Mouse (Mus musculus): Measurements from ENCODE around the gene Rprd1b. TPM values are rescaled to one million over a fixed set of nuclear protein-coding genes. Genes with fewer than 3 reads are reported as not detected.
A peak's percentile ranks its signal among the peaks of the same experiment; 100 is the strongest.

Gene Rprd1b
- polyA plus RNA-seq, 1 experiment from 2014 or later, result 64.4 TPM

DNA sequence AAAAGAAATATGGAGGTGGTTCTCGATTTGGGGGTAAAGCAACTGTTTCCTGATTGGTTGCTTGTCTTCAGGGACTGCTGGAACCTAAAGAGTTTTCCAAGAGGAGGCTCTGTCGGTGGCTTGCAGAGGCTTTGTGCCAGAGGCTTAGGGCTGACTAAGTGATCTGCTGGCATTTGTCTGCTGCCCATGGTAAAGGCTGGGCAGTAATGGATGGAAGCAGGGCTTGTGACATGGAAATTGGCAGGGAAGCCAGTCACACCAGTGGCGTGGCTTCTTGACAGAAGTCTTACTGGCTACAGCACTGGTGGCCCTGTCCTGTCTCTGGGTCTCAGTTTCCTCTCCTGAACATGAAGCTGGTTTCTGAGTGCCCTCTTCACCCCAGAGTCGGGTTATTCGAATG is 68.8 kb downstream of the Rprd1b start:
- no peak for DNase-seq (ENCODE audit: low spot score)
- no peaks in the 10 kb centered on the region for H3K27me3 ChIP-seq (ENCODE audit: low read depth, poor library complexity, severe bottlenecking)
- no peak overlapping the region for H3K4me3 ChIP-seq
- H3K4me1 ChIP-seq, result peaks cover 11% of the 10 kb centered on the region
- WGBS, result 84% methylated on average over 5 of the region's 5 CpGs
- no peak overlapping the region for H3K27ac ChIP-seq
- no peaks in the 10 kb centered on the region for H3K36me3 ChIP-seq
- H3K9me3 ChIP-seq (replicated peaks), result no peaks in the 10 kb centered on the region

GRCm38 (mm10) chr2:158098730-158099129 is 70.4 kb downstream of the Rprd1b start:
- 87% methylated on average over 5 of the region's 5 CpGs for WGBS
- H3K36me3 ChIP-seq, result no peaks in the 10 kb centered on the region

DNA sequence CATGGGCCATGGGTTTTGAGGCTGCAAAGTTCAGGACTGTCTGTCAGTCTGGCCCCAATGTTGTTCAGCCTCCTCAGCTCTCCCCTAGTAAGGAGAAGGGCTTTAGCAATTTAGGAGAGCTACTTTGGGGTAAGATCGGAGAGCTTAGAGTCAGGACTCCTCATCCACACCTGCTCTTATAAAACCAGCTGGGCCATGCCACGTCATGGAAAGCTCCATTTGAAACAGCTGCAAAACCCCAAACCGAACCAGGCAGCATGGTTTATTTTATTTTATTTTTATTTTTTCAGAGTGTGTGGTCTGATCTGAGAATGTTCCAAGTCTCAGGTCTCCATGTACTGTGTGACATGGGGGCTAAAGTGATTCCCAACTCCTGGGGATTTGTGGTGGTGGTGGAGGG is 71.2 kb downstream of the Rprd1b start:
- 90% methylated on average over 3 of the region's 3 CpGs for WGBS
- Histone ChIP-seq H3K27ac (no peak overlapping the region), H3K4me3 (no peak overlapping the region), H3K27me3 (ENCODE audit: low read depth, poor library complexity, severe bottlenecking) (no peaks in the 10 kb centered on the region), H3K9me3 (replicated peaks) (no peaks in the 10 kb centered on the region), H3K4me1 (no peaks in the 10 kb centered on the region; the same call in 1 of the 2 replicates), H3K36me3 (no peaks in the 10 kb centered on the region)
- no peak for DNase-seq (ENCODE audit: low spot score)

More at GRCm38 (mm10) chr2:158098730-158099129, 70.4 kb downstream of the Rprd1b start:
- no peak overlapping the region for H3K4me3 ChIP-seq
- no peaks in the 10 kb centered on the region for H3K27me3 ChIP-seq (ENCODE audit: low read depth, poor library complexity, severe bottlenecking)
- no peak overlapping the region for H3K27ac ChIP-seq
- no peaks in the 10 kb centered on the region for H3K9me3 ChIP-seq (replicated peaks)
- DNase-seq (ENCODE audit: low spot score), result no peak
- peaks cover 8% of the 10 kb centered on the region for H3K4me1 ChIP-seq

DNA sequence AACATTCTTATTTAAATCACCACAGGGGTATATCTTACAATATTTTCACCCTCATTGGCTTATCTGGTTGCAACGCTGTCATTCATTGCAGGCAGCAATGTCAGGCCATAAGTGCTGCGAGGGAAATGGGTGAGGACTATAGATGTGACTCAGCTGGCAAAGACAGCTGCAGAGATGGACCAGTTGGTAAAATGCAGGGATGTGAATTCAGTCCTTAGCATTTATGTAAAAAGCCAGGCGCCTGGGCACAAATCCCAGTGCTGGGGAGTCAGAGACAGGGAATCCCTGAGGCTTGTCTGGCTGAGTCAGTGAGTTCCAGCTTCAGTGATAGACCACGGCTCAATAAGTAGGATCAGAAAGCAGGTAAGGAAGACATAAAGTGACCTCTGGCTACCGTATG is 73.5 kb downstream of the Rprd1b start:
- WGBS, result 87% methylated on average over 5 of the region's 5 CpGs
- Histone ChIP-seq H3K4me3 (no peak overlapping the region), H3K27ac (no peak overlapping the region), H3K36me3 (no peaks in the 10 kb centered on the region), H3K4me1 (no peaks in the 10 kb centered on the region), H3K27me3 (ENCODE audit: low read depth, poor library complexity, severe bottlenecking) (no peaks in the 10 kb centered on the region), H3K9me3 (replicated peaks) (no peaks in the 10 kb centered on the region)
- DNase-seq (ENCODE audit: low spot score), result no peak

GRCm38 (mm10) chr2:158104966-158105365 is 76.7 kb downstream of the Rprd1b start:
- H3K27me3 ChIP-seq (ENCODE audit: low read depth, poor library complexity, severe bottlenecking), result no peaks in the 10 kb centered on the region
- H3K9me3 ChIP-seq (replicated peaks), result no peaks in the 10 kb centered on the region
- no peak overlapping the region for H3K4me3 ChIP-seq
- WGBS, result 49% methylated on average over 6 of the region's 6 CpGs
- H3K27ac ChIP-seq, result no peak overlapping the region
- no peak for DNase-seq (ENCODE audit: low spot score)
- peaks cover 8% of the 10 kb centered on the region for H3K4me1 ChIP-seq
- no peaks in the 10 kb centered on the region for H3K36me3 ChIP-seq

- Histone ChIP-seq H3K4me1 (peaks cover 8% of the 10 kb centered on the region), H3K9me3 (replicated peaks) (no peaks in the 10 kb centered on the region), H3K36me3 (no peaks in the 10 kb centered on the region), H3K27ac (no peak overlapping the region), H3K27me3 (ENCODE audit: low read depth, poor library complexity, severe bottlenecking) (no peaks in the 10 kb centered on the region), H3K4me3 (no peak overlapping the region)
- WGBS, result 86% methylated on average over 6 of the region's 6 CpGs
- no peak for DNase-seq (ENCODE audit: low spot score)
Observed at GRCm38 (mm10) chr2:158105605-158106004, 77.3 kb downstream of the Rprd1b start.

GRCm38 (mm10) chr2:158106947-158107587 is 78.8 kb downstream of the Rprd1b start:
- peaks cover 8% of the 10 kb centered on the region for H3K4me1 ChIP-seq
- H3K36me3 ChIP-seq, result no peaks in the 10 kb centered on the region
- DNase-seq (ENCODE audit: low spot score), result peak; percentile 41
- WGBS, result 47% methylated on average over 6 of the region's 6 CpGs
- H3K27me3 ChIP-seq (ENCODE audit: low read depth, poor library complexity, severe bottlenecking), result no peaks in the 10 kb centered on the region
- no peak overlapping the region for H3K4me3 ChIP-seq
- H3K27ac ChIP-seq, result no peak overlapping the region
- H3K9me3 ChIP-seq (replicated peaks), result no peaks in the 10 kb centered on the region

- DNase-seq (ENCODE audit: low spot score), result no peak
- peak overlapping the region; percentile 65; the same call in 1 of the 2 replicates for H3K27ac ChIP-seq
- H3K4me3 ChIP-seq, result no peak overlapping the region
- peaks cover 13% of the 10 kb centered on the region for H3K4me1 ChIP-seq
- no peaks in the 10 kb centered on the region for H3K36me3 ChIP-seq
- no peaks in the 10 kb centered on the region for H3K9me3 ChIP-seq (replicated peaks)
- 59% methylated on average over 8 of the region's 8 CpGs for WGBS
- no peaks in the 10 kb centered on the region for H3K27me3 ChIP-seq (ENCODE audit: low read depth, poor library complexity, severe bottlenecking)
Observed at GRCm38 (mm10) chr2:158109516-158109915, 81.2 kb downstream of the Rprd1b start.

DNA sequence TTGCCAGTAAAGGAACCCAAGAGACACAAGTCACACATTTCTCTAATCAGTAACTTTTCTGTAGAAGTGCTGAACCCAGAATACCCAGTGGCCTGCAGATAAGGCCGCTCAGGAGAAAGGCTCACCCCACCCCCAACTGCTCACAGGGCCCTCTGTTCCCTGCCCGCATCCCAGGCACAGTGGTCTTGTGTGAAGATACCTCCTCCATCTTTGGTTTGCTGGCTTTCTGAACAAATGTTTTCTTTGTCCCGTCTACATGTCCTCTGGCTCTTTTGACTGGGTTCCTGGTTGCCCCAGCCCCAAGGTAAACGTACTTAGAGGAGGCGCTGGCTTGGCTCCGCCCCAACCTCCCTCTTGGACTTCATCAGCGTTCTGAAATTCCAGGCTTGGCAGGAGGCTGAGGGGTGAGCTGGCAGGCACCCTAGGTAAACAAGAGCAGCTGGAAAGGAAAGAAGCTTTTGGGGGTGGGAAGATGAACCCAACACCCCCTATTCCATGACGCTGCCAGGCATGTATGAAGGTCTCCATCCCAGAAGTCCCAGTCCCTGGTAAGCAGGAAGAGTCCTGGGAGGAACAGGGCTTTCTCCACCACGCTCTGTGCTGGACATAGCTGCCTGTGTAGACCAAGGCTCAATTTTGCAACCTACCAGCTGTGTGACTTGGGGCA is 85.4 kb downstream of the Rprd1b start:
- Histone ChIP-seq H3K4me1 (peaks cover 21% of the 10 kb centered on the region), H3K27me3 (ENCODE audit: low read depth, poor library complexity, severe bottlenecking) (no peaks in the 10 kb centered on the region), H3K27ac (no peak overlapping the region), H3K36me3 (no peaks in the 10 kb centered on the region), H3K4me3 (no peak overlapping the region), H3K9me3 (replicated peaks) (no peaks in the 10 kb centered on the region)
- 39% methylated on average over 9 of the region's 9 CpGs for WGBS
- no peak for DNase-seq (ENCODE audit: low spot score)

- WGBS, result 64% methylated on average over 5 of the region's 5 CpGs
- Histone ChIP-seq H3K4me3 (no peak overlapping the region), H3K9me3 (replicated peaks) (no peaks in the 10 kb centered on the region), H3K27me3 (ENCODE audit: low read depth, poor library complexity, severe bottlenecking) (no peaks in the 10 kb centered on the region), H3K4me1 (peaks cover 17% of the 10 kb centered on the region), H3K36me3 (no peaks in the 10 kb centered on the region), H3K27ac (no peak overlapping the region)
- no peak for DNase-seq (ENCODE audit: low spot score)
Observed at GRCm38 (mm10) chr2:158114931-158115330, 86.6 kb downstream of the Rprd1b start.

DNA sequence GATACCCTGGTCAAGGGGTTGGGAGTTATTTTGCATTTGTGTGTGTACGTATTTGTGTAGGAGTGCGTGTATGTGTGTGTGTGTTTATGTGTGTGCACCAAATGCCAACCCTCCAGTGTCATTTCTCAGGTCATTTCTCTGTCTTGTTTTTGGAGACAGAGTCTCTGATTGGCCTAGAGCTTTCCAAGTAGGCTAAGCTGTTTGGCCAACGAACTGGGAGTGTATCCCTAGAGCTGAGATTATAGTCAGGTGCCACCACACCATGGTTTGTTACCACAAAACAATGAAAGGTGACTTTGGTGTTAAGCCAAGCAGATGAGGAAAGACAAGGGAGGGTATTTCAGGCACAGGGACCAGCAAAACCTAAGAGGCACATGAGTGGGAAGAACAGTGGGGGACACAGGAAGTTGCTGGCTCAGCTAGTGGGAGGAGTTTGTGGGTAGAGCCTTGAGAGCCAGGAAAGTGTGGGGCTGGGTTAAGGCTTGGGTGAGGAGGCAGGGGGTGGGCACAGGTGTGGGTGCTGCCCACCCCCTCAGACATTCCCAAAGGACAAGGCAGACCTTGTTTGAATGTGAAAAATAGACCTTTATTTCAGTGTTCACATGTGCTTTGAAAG is 87.6 kb downstream of the Rprd1b start:
- no peaks in the 10 kb centered on the region for H3K9me3 ChIP-seq (replicated peaks)
- 93% methylated on average over 3 of the region's 3 CpGs for WGBS
- no peak overlapping the region for H3K27ac ChIP-seq
- H3K4me3 ChIP-seq, result no peak overlapping the region
- no peak for DNase-seq (ENCODE audit: low spot score)
- no peaks in the 10 kb centered on the region for H3K27me3 ChIP-seq (ENCODE audit: low read depth, poor library complexity, severe bottlenecking)
- no peaks in the 10 kb centered on the region for H3K36me3 ChIP-seq
- peaks cover 16% of the 10 kb centered on the region; the same call in 1 of the 2 replicates for H3K4me1 ChIP-seq

DNA sequence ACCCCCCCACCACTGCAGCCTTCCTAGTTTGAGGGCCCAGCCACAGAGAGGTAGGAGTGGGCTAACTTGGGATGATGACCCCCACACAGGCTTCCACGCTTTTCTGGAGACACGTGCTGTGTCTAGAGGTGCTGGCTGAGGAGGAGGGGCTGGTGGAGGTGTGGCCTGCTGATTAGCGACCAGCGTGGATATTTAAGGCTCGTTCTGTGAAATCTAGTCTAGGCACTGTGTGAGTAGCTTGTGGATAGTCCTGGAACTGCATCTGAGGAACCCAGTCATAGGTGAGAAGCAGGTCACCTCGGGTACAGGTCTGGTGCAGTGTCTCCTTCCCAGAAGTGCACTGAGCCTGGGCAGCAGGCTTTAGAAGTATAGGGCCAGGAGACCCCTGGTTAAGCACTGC is 88.4 kb downstream of the Rprd1b start:
- no peak for DNase-seq (ENCODE audit: low spot score)
- Histone ChIP-seq H3K4me1 (peaks cover 20% of the 10 kb centered on the region), H3K27ac (no peak overlapping the region), H3K4me3 (no peak overlapping the region), H3K36me3 (no peaks in the 10 kb centered on the region), H3K27me3 (ENCODE audit: low read depth, poor library complexity, severe bottlenecking) (no peaks in the 10 kb centered on the region), H3K9me3 (replicated peaks) (no peaks in the 10 kb centered on the region)
- 44% methylated on average over 6 of the region's 6 CpGs for WGBS

DNA sequence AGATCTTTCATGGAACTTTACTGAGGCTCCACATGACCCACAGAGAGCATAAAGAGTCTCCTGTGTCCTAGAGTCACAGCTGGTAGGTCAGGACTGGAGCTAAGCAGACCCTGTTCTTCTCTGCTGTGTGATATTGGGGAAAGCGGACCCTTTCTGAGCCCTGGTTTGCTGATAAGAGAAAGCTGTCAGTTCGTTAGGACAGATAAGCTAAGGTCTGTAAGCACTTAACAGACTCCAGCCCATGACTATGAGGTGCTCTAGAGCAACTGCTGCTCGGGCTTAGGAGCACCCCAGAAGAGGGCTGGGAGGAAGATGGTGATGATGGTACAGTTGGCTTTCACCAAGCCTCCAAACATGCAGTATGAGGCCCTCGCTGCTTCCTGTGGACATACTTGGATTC is 90.8 kb downstream of the Rprd1b start:
- no peak for DNase-seq (ENCODE audit: low spot score)
- no peaks in the 10 kb centered on the region for H3K9me3 ChIP-seq (replicated peaks)
- no peaks in the 10 kb centered on the region for H3K36me3 ChIP-seq
- 83% methylated on average over 4 of the region's 4 CpGs for WGBS
- H3K4me1 ChIP-seq, result peaks cover 20% of the 10 kb centered on the region
- H3K27me3 ChIP-seq (ENCODE audit: low read depth, poor library complexity, severe bottlenecking), result no peaks in the 10 kb centered on the region
- no peak overlapping the region for H3K27ac ChIP-seq
- H3K4me3 ChIP-seq, result no peak overlapping the region

Measured in limb, embryonic 10.5 days (tissue).